Comparison of ENCODE assay signal across 15 mouse cellular contexts in the genomic region with DNA sequence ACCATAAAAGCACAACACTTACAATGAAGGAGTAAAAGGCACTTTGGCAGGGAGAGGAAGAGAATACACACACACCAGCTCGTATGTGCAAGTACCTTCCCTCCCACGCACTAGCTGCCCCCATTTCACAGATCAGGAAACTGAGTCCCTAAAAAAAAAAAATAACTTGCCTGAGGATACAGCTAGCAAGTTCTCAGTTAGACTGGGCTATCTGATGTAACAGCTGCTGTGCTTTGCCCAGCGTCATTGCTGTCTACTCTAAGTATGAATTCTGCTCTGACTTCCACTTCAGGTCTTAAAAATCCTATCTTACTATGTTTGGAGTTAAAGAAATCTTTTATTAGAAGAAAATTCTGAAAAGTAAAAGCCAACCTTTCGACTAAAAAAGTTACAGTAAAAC. TPM values are rescaled to one million over a fixed set of nuclear protein-coding genes. Genes with fewer than 3 reads are reported as not detected.
DNase-seq lines count a peak whose midpoint lies in the region; ATAC-seq lines count a peak whose summit lies in the region.
"Had no signal": no experiment of that assay in that cellular context is flagged by ENCODE, and none has a peak within 500 bp of the region (broad histone marks: within the 10 kb centered on the region; RNA-seq: fewer than 3 reads in every experiment).

No protein-coding gene starts in this region.

- H3K9me3 ChIP-seq in heart, embryonic 16.5 days (replicated peaks; ENCODE audit: control insufficient read depth, low read length), result no peaks in the 10 kb centered on the region
- H3K9me3 ChIP-seq in megakaryocyte, embryonic 14.5 days, result no peaks in the 10 kb centered on the region
- H3K9me3 ChIP-seq in limb, embryonic 13.5 days, result no peaks in the 10 kb centered on the region
- H3K9me3 ChIP-seq in stomach, embryonic 14.5 days (ENCODE audit: control insufficient read depth, low read depth, low read length), result no peaks in the 10 kb centered on the region
- H3K9me3 ChIP-seq: hindbrain, embryonic 12.5 days; midbrain, embryonic 12.5 days had no signal

- intact Hi-C loops in heart, postnatal 14 days (cut with DNase I), result no loop called here

- no peak for ATAC-seq in heart, embryonic 16.5 days (replicated peaks; ENCODE audit: extremely low read depth, insufficient read depth, low FRiP score)
- no peak for ATAC-seq in megakaryocyte, adult 5-6 weeks (ENCODE audit: poor library complexity, severe bottlenecking)
- ATAC-seq in limb, embryonic 13.5 days (ENCODE audit: low FRiP score, low read depth), result no peak
- no peak for ATAC-seq in stomach, embryonic 14.5 days (ENCODE audit: insufficient number of reproducible peaks, insufficient read depth, low FRiP score, low read depth)
- ATAC-seq in erythroid progenitor cell, adult 5-6 weeks (replicated peaks; ENCODE audit: low FRiP score, poor library complexity, severe bottlenecking), result no peak

- WGBS in heart, embryonic 16.5 days, result 70% methylated on average over 4 of the region's 4 CpGs
- WGBS in limb, embryonic 13.5 days, result 74% methylated on average over 4 of the region's 4 CpGs
- WGBS in stomach, embryonic 14.5 days, result 67% methylated on average over 4 of the region's 4 CpGs

- H3K27me3 ChIP-seq in heart, embryonic 16.5 days (ENCODE audit: control insufficient read depth, insufficient read depth, low read length), result no peaks in the 10 kb centered on the region
- no peaks in the 10 kb centered on the region for H3K27me3 ChIP-seq in megakaryocyte, embryonic 14.5 days (replicated peaks)
- H3K27me3 ChIP-seq in limb, embryonic 13.5 days, result no peaks in the 10 kb centered on the region
- no peaks in the 10 kb centered on the region for H3K27me3 ChIP-seq in stomach, embryonic 14.5 days (ENCODE audit: control insufficient read depth, insufficient read depth, low read length)
- H3K27me3 ChIP-seq: hindbrain, embryonic 12.5 days; midbrain, embryonic 12.5 days had no signal

- peak overlapping the region; percentile 18; the same call in 1 of the 2 replicates for H3K9ac ChIP-seq in heart, embryonic 16.5 days (ENCODE audit: low read length)
- no peak overlapping the region for H3K9ac ChIP-seq in limb, embryonic 13.5 days
- no peak overlapping the region for H3K9ac ChIP-seq in stomach, embryonic 14.5 days (replicated peaks; ENCODE audit: low read depth, low read length)
- H3K9ac ChIP-seq: midbrain, embryonic 12.5 days had no signal

- no peak for DNase-seq in heart, postnatal 14 days
- DNase-seq in urinary bladder, postnatal 14 days (ENCODE audit: low spot score), result no peak
- DNase-seq: adrenal gland, postnatal 25 days; cerebellum, adult 18-20 months; gastrocnemius, adult 2 months; kidney, postnatal 14 days; thymus, postnatal 25 days had no signal

- no peaks in the 10 kb centered on the region for H3K36me3 ChIP-seq in heart, embryonic 16.5 days (ENCODE audit: control insufficient read depth, insufficient read depth)
- H3K36me3 ChIP-seq in megakaryocyte, embryonic 14.5 days (replicated peaks; ENCODE audit: low read length), result peaks cover 4% of the 10 kb centered on the region
- H3K36me3 ChIP-seq in limb, embryonic 13.5 days, result no peaks in the 10 kb centered on the region
- H3K36me3 ChIP-seq in stomach, embryonic 14.5 days (ENCODE audit: control insufficient read depth, insufficient read depth, low read length), result no peaks in the 10 kb centered on the region
- H3K36me3 ChIP-seq: hindbrain, embryonic 12.5 days; midbrain, embryonic 12.5 days had no signal

- no peak overlapping the region for H3K27ac ChIP-seq in heart, embryonic 16.5 days (ENCODE audit: low read length)
- no peak overlapping the region for H3K27ac ChIP-seq in limb, embryonic 13.5 days
- no peak overlapping the region for H3K27ac ChIP-seq in stomach, embryonic 14.5 days (ENCODE audit: low read length)
- H3K27ac ChIP-seq: gastrocnemius, adult 2 months; hindbrain, embryonic 12.5 days; midbrain, embryonic 12.5 days had no signal

- peak overlapping the region; percentile 91 for H3K4me2 ChIP-seq in heart, embryonic 16.5 days (ENCODE audit: low read depth, low read length)
- H3K4me2 ChIP-seq in limb, embryonic 13.5 days (replicated peaks), result peak overlapping the region; percentile 68; the same call in 1 of the 2 replicates
- peak overlapping the region; percentile 75; the same call in 1 of the 2 replicates for H3K4me2 ChIP-seq in stomach, embryonic 14.5 days (replicated peaks; ENCODE audit: low read depth, low read length)

- H3K4me1 ChIP-seq in heart, embryonic 16.5 days (ENCODE audit: control insufficient read depth, insufficient read depth, low read length), result peaks cover 11% of the 10 kb centered on the region
- peaks cover 60% of the 10 kb centered on the region for H3K4me1 ChIP-seq in megakaryocyte, embryonic 14.5 days
- H3K4me1 ChIP-seq in limb, embryonic 13.5 days, result peaks cover 16% of the 10 kb centered on the region
- peaks cover 6% of the 10 kb centered on the region; the same call in 1 of the 2 replicates for H3K4me1 ChIP-seq in stomach, embryonic 14.5 days (ENCODE audit: control insufficient read depth, insufficient read depth, low read length)

- no peak overlapping the region; the same call in 1 of the 2 replicates for H3K4me3 ChIP-seq in heart, embryonic 16.5 days (ENCODE audit: low read length)
- H3K4me3 ChIP-seq in megakaryocyte, embryonic 14.5 days (replicated peaks), result peak overlapping the region; percentile 94
- no peak overlapping the region; the same call in 1 of the 2 replicates for H3K4me3 ChIP-seq in limb, embryonic 13.5 days
- H3K4me3 ChIP-seq in stomach, embryonic 14.5 days (ENCODE audit: low read depth, low read length), result peak overlapping the region; percentile 90; the same call in 1 of the 2 replicates
- H3K4me3 ChIP-seq: hindbrain, embryonic 12.5 days; midbrain, embryonic 12.5 days had no signal

RNA-seq across cellular contexts. Expression of gene Ern1, which starts 2.0 kb away (rescaled TPM):
- polyA plus RNA-seq in heart, embryonic 16.5 days (2015; fragmentation: Nextera tagmentation; extraction: Ambion mirVana), result 4.7 and 5.3 TPM in 2 replicates
- total RNA-seq in heart, postnatal 14 days (2021), result 10 to 100 TPM in 1 of 2 experiments, 1 to 10 TPM in 1; 9.9 to 10.9 TPM
- polyA plus RNA-seq in megakaryocyte, embryonic 14.5 days (2012; ENCODE audit: insufficient read depth, low replicate concordance), result 0.86 and 3.0 TPM in 2 replicates
- total RNA-seq in megakaryocyte, adult 5-6 weeks (2015), result 37.9 and 43.1 TPM in 2 replicates
- 28.8 and 35.0 TPM in 2 replicates for total RNA-seq in megakaryocyte, adult 5-6 weeks (2017)
- polyA plus RNA-seq in limb, embryonic 13.5 days (2015; fragmentation: Nextera tagmentation; extraction: Ambion mirVana), result 6.8 and 7.6 TPM in 2 replicates
- polyA plus RNA-seq in stomach, embryonic 14.5 days (2014; fragmentation: Nextera tagmentation; extraction: Ambion mirVana), result 7.6 and 11.2 TPM in 2 replicates
- 8.8 and 11.9 TPM in 2 replicates for total RNA-seq in erythroid progenitor cell, adult 5-6 weeks (2015; ENCODE audit: low replicate concordance)
- 5.9 and 6.7 TPM in 2 replicates for total RNA-seq in erythroid progenitor cell, adult 5-6 weeks (2017; ENCODE audit: low replicate concordance)

Comparison
In these comparisons a context has a peak if more than half of its experiments do, and no peak if none do; other contexts are left out.
1. H3K4me3 ChIP-seq: peak in megakaryocyte, embryonic 14.5 days (single experiment) and stomach, embryonic 14.5 days (single experiment); none in heart, embryonic 16.5 days (single experiment) and limb, embryonic 13.5 days (single experiment).
2. Peak in every context shown above with its lines, with median percentiles within 50 percentile points of each other: H3K4me2 ChIP-seq.